Mouse (Mus musculus): ENCODE data around the gene Dennd2a. TPM values are rescaled to one million over a fixed set of nuclear protein-coding genes. Genes with fewer than 3 reads are reported as not detected.
"Not testable (repeated sequence)": the region's sequence is repeated elsewhere in the genome, so short reads cannot be mapped to it uniquely, and the experiment has no call there.

Dennd2a gene
- polyA plus RNA-seq, 1 experiment from 2014 or later: 4.7 TPM

DNA sequence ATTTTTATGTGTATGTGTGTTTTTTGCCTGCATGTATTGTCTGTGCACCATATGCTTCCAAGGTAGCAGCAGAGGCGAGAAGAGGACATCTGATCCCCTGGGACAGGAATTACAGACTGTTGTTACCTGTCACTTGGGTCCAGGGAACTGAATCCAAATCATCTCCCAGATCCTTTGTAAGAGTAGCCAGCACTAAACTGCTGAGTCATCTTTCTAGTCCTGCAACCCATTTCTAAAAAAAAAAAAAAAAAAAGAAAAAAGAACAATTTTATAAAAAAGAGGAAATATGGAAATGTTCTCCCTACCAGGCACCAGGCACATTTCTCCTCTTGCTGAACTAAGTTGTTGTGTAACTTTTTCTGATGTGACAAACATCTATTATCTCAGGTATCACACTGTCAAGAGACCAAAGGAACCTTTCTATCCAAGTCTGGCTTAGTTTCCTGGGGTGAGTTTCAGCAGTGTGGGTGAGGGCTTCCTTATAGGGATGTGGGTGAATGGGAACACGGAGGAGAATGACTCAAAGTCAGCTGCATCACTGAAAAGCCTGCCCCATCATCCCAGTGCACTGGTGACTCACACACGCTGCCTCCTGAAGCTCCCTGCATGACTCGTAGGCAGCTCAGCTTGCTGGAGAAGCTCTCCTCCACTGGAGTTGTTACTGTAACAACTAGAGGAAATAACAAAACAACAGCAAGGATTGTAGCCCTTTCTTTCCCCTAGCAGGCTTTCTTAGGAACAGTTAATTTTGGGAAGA is 110.1 kb downstream of the Dennd2a start:
- TF ChIP-seq EP300 (optimal IDR thresholded peaks at IDR 0.05): no peak
- TF ChIP-seq CTCF (IDR thresholded peaks at IDR 0.05; ENCODE audit: low read depth): no peak
- Histone ChIP-seq H3K4me3 (ENCODE audit: low read depth, low read length) (no peak overlapping the region), H3K4me2 (replicated peaks; ENCODE audit: low read depth) (no peak overlapping the region), H3K27ac (replicated peaks) (no peak overlapping the region), H3K36me3 (ENCODE audit: control insufficient read depth, insufficient read depth, low read length) (no peaks in the 10 kb centered on the region), H3K9ac (ENCODE audit: low read length) (no peak overlapping the region), H3K4me1 (replicated peaks; ENCODE audit: control insufficient read depth, insufficient read depth) (no peaks in the 10 kb centered on the region), H3K27me3 (ENCODE audit: control insufficient read depth, insufficient read depth, low read length) (no peaks in the 10 kb centered on the region), H3K9me3 (ENCODE audit: control insufficient read depth, low read length) (no peaks in the 10 kb centered on the region)
- 35% methylated on average over 4 of the region's 4 CpGs for WGBS
- no peak for DNase-seq (ENCODE audit: low spot score)
- peak; percentile 81 for ATAC-seq (ENCODE audit: low FRiP score, low TSS enrichment)

DNA sequence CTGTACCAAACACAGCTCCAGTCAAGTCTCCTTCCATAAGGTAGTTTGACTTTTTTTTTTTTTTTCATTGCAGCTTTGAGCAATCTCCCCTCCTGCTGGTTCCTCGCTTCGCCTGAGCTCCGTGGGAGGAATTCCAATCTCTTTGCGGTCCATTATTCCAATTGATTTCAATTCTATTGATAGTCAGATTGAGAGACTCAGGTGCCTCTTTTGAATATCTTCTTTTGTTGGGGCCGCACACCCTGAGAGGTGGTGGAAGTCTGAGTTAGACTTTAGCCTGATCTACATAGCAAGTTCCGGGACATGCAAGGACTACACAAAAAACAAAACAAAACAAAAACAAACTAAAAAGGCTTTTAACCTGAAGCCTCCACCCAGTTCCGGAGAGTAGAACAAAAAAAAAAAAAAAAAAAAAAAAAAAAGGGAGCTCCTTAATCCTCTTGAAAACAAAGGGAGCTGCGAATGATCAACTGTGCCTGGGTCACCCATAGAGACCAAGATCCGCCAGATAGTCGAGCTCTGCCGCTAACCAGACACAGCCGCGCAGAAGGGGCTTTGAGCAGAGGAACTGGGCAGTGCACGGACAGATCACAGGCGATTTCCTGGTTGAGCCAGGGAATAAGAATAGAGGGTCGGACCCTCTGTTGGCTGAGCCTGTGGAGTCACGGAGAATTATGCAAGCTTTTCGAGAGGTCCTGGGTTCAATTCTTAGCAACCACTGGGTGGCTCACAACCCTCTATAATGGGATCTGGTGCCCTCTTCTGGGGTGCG is 111.7 kb downstream of the Dennd2a start:
- peak overlapping the region; percentile 29 for H3K4me2 ChIP-seq (replicated peaks; ENCODE audit: low read depth)
- no peak overlapping the region for H3K4me3 ChIP-seq (ENCODE audit: low read depth, low read length)
- no peaks in the 10 kb centered on the region for H3K36me3 ChIP-seq (ENCODE audit: control insufficient read depth, insufficient read depth, low read length)
- TF ChIP-seq EP300 (optimal IDR thresholded peaks at IDR 0.05) (no peak), CTCF (IDR thresholded peaks at IDR 0.05; ENCODE audit: low read depth) (peak; percentile 36)
- no peaks in the 10 kb centered on the region for H3K27me3 ChIP-seq (ENCODE audit: control insufficient read depth, insufficient read depth, low read length)
- no peaks in the 10 kb centered on the region for H3K4me1 ChIP-seq (replicated peaks; ENCODE audit: control insufficient read depth, insufficient read depth)
- H3K9me3 ChIP-seq (ENCODE audit: control insufficient read depth, low read length): no peaks in the 10 kb centered on the region
- H3K9ac ChIP-seq (ENCODE audit: low read length): no peak overlapping the region
- no peak overlapping the region for H3K27ac ChIP-seq (replicated peaks)
- ATAC-seq (ENCODE audit: low FRiP score, low TSS enrichment): no peak
- DNase-seq (ENCODE audit: low spot score): no peak
- WGBS: 19% methylated on average over 19 of the region's 19 CpGs

DNA sequence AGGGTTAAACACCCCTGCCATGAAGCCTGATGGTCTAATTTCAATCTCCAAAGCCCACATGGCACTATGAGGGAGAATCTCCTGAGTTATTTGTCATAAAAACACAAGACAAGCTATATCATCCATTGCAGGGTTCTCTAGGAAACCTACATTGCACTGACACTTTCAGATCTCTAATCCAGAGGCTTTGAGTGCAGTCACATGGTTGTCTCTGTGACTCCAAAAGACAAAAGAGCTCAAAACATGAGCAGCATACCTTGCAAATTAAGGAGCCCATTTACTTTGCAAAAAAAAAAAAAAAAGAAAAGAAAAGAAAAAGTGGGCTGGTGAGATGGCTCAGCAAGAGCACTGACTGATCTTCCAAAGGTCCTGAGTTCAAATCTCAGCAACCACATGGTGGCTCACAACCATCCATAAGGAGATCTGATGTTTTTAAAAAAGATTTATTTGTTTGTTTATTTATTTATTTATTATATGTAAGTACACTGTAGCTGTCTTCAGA is 114.8 kb downstream of the Dennd2a start:
- ATAC-seq (ENCODE audit: low FRiP score, low TSS enrichment): no peak
- no peak overlapping the region for H3K27ac ChIP-seq (replicated peaks)
- DNase-seq (ENCODE audit: low spot score): no peak
- no peak for TF ChIP-seq EP300 (optimal IDR thresholded peaks at IDR 0.05)
- no peak for TF ChIP-seq CTCF (IDR thresholded peaks at IDR 0.05; ENCODE audit: low read depth)
- H3K27me3 ChIP-seq (ENCODE audit: control insufficient read depth, insufficient read depth, low read length): no peaks in the 10 kb centered on the region
- no peaks in the 10 kb centered on the region for H3K36me3 ChIP-seq (ENCODE audit: control insufficient read depth, insufficient read depth, low read length)
- H3K4me3 ChIP-seq (ENCODE audit: low read depth, low read length): no peak overlapping the region
- H3K9ac ChIP-seq (ENCODE audit: low read length): no peak overlapping the region
- H3K4me1 ChIP-seq (replicated peaks; ENCODE audit: control insufficient read depth, insufficient read depth): no peaks in the 10 kb centered on the region
- no peaks in the 10 kb centered on the region for H3K9me3 ChIP-seq (ENCODE audit: control insufficient read depth, low read length)
- H3K4me2 ChIP-seq (replicated peaks; ENCODE audit: low read depth): no peak overlapping the region

DNA sequence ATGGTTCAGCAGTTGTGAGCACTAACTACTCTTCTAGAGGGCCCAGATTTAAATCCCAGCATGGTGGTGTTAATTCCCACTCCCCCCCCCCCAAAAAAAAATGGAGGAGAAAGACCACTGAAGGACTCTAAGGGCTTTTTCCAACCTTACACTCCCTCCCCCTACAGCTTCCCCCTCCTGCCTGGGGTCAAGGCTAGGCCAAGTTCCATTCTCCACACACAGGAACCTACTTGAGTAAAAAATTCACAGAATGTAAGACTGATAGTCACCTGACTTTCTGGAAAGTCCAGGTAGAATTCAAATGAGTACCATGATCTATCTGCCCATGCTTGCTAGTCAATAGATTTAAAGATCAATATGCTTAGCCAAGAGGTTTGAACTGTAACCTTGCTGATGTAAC is 117.5 kb downstream of the Dennd2a start:
- no peaks in the 10 kb centered on the region for H3K9me3 ChIP-seq (ENCODE audit: control insufficient read depth, low read length)
- DNase-seq (ENCODE audit: low spot score): no peak
- H3K9ac ChIP-seq (ENCODE audit: low read length): no peak overlapping the region
- no peaks in the 10 kb centered on the region for H3K4me1 ChIP-seq (replicated peaks; ENCODE audit: control insufficient read depth, insufficient read depth)
- no peaks in the 10 kb centered on the region for H3K36me3 ChIP-seq (ENCODE audit: control insufficient read depth, insufficient read depth, low read length)
- ATAC-seq (ENCODE audit: low FRiP score, low TSS enrichment): no peak
- H3K4me3 ChIP-seq (ENCODE audit: low read depth, low read length): no peak overlapping the region
- no peaks in the 10 kb centered on the region for H3K27me3 ChIP-seq (ENCODE audit: control insufficient read depth, insufficient read depth, low read length)
- H3K27ac ChIP-seq (replicated peaks): no peak overlapping the region
- H3K4me2 ChIP-seq (replicated peaks; ENCODE audit: low read depth): no peak overlapping the region
- TF ChIP-seq CTCF (IDR thresholded peaks at IDR 0.05; ENCODE audit: low read depth) (no peak), EP300 (optimal IDR thresholded peaks at IDR 0.05) (no peak)

DNA sequence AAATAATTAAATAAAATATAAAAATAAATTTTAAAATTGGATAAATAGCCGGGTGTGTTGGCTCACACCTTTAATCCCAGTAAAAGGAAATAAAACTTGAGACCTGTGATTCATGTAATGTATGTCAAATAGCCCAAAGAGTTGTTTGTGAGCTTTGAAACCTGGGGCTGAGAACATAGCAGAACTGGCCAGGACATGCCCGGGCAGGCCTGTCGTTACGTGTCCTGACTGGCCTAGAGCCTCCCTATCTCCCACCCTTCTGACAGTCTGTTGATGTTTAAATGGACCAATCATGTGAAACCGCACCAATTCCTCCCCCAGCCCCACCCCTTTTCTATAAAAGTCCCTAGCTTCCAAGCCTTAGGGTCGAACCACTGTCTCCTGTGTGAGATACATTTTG is 120.1 kb downstream of the Dennd2a start:
- not testable (repeated sequence) for H3K4me1 ChIP-seq (replicated peaks; ENCODE audit: control insufficient read depth, insufficient read depth); H3K36me3 ChIP-seq (ENCODE audit: control insufficient read depth, insufficient read depth, low read length); H3K9me3 ChIP-seq (ENCODE audit: control insufficient read depth, low read length); H3K4me2 ChIP-seq (replicated peaks; ENCODE audit: low read depth); H3K4me3 ChIP-seq (ENCODE audit: low read depth, low read length); ATAC-seq (ENCODE audit: low FRiP score, low TSS enrichment); H3K9ac ChIP-seq (ENCODE audit: low read length); H3K27ac ChIP-seq (replicated peaks); H3K27me3 ChIP-seq (ENCODE audit: control insufficient read depth, insufficient read depth, low read length); DNase-seq (ENCODE audit: low spot score)
- 83% methylated on average over 6 of the region's 6 CpGs for WGBS

DNA sequence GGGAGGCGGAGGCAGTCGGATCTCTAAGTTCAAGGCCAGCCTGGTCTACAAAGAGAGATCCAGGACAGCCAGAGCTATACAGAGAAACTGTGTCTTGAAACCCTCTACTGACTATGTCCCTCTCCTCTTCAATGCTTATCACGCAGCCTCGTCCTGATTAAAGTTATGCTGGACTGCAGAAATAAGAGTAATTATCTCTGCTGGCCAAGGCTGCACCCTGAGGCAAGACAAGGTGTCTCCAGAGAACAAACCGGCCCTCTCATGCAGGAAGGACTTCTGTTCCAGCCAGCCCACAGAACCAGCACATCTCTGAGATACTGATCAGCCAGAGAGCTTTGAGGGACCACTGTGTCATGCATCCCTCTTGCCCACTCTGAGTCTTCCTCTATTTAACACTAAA is 121.8 kb downstream of the Dennd2a start:
- TF ChIP-seq EP300 (optimal IDR thresholded peaks at IDR 0.05) (no peak), CTCF (IDR thresholded peaks at IDR 0.05; ENCODE audit: low read depth) (no peak)
- Histone ChIP-seq H3K9ac (ENCODE audit: low read length) (no peak overlapping the region), H3K27ac (replicated peaks) (no peak overlapping the region), H3K4me1 (replicated peaks; ENCODE audit: control insufficient read depth, insufficient read depth) (no peaks in the 10 kb centered on the region), H3K9me3 (ENCODE audit: control insufficient read depth, low read length) (no peaks in the 10 kb centered on the region), H3K4me3 (ENCODE audit: low read depth, low read length) (no peak overlapping the region), H3K4me2 (replicated peaks; ENCODE audit: low read depth) (no peak overlapping the region), H3K36me3 (ENCODE audit: control insufficient read depth, insufficient read depth, low read length) (no peaks in the 10 kb centered on the region), H3K27me3 (ENCODE audit: control insufficient read depth, insufficient read depth, low read length) (no peaks in the 10 kb centered on the region)
- WGBS: 89% methylated on average over 5 of the region's 5 CpGs
- DNase-seq (ENCODE audit: low spot score) (no peak), ATAC-seq (ENCODE audit: low FRiP score, low TSS enrichment) (no peak)
